Mouse (Mus musculus) hindbrain, embryonic 15.5 days (tissue): ENCODE measurements at regions not wholly inside any gene's neighbourhood (a gene's known extent, or its start where the extent isn't known, plus 50 kb on each side); places are given as distances from the start of the nearest gene placed in this dataset.

Experiments
- ATAC-seq: fragments of 200-750 bp; cut with Nextera tagmentation; 2 replicates; pipeline ENCODE4 v1.8.0; 2017; ENCODE audit warnings: low read depth, moderate number of reproducible peaks, moderate TSS enrichment; ENCODE audit not compliant: low FRiP score
- H3K27ac ChIP-seq: fragments of 300-500 bp; sonication (generic); replicated peaks from 2 replicates; pipeline ENCODE4 v1.5.1; 2015; ENCODE audit warnings: mild to moderate bottlenecking, inconsistent platforms
- H3K27me3 ChIP-seq: fragments of 300-500 bp; sonication (generic); 2 replicates; pipeline ENCODE4 v1.6.1; 2015; ENCODE audit warnings: control low read depth, inconsistent platforms
- H3K36me3 ChIP-seq: fragments of 300-500 bp; sonication (generic); 2 replicates; pipeline ENCODE4 v1.6.1; 2015; ENCODE audit warnings: control low read depth, inconsistent platforms
- H3K4me1 ChIP-seq: fragments of 300-500 bp; sonication (generic); replicated peaks from 2 replicates; pipeline ENCODE4 v1.6.1; 2015; ENCODE audit warnings: control low read depth, inconsistent platforms
- H3K4me2 ChIP-seq: fragments of 300-500 bp; sonication (generic); 2 replicates; pipeline ENCODE4 v1.6.1; 2015; ENCODE audit warnings: moderate library complexity, mild to moderate bottlenecking, inconsistent platforms
- H3K4me3 ChIP-seq: fragments of 300-500 bp; sonication (generic); 2 replicates; pipeline ENCODE4 v1.5.1; 2015; ENCODE audit warnings: mild to moderate bottlenecking, inconsistent platforms
- H3K9ac ChIP-seq: fragments of 300-500 bp; sonication (generic); 2 replicates; pipeline ENCODE4 v1.6.1; 2015; ENCODE audit warnings: inconsistent platforms
- H3K9me3 ChIP-seq: fragments of 300-500 bp; sonication (generic); 2 replicates; pipeline ENCODE4 v1.6.1; 2016; ENCODE audit warnings: control low read depth, inconsistent platforms
- WGBS: fragments of 180-500 bp; shearing (Covaris S2); methylation state at CpG from one replicate; pipeline ENCODE4 v1.1.7; 2015; 5-methylcytosine and 5-hydroxymethylcytosine counted together

GRCm38 (mm10) chr2:50853538-50854244 is 295.2 kb downstream of the Rnd3 start:
- Histone ChIP-seq H3K9ac (no peak overlapping the region), H3K4me3 (no peak overlapping the region), H3K4me1 (peaks cover 7% of the 10 kb centered on the region; the same call in 1 of the 2 replicates), H3K9me3 (no peaks in the 10 kb centered on the region), H3K4me2 (no peak overlapping the region), H3K27ac (no peak overlapping the region), H3K36me3 (no peaks in the 10 kb centered on the region), H3K27me3 (no peaks in the 10 kb centered on the region; the same call in 1 of the 2 replicates)
- WGBS, result 58% methylated on average over 8 of the region's 8 CpGs
- no peak for ATAC-seq

GRCm38 (mm10) chr2:50852413-50852919 is 296.4 kb downstream of the Rnd3 start:
- Histone ChIP-seq H3K27ac (no peak overlapping the region), H3K36me3 (no peaks in the 10 kb centered on the region), H3K4me1 (peaks cover 7% of the 10 kb centered on the region; the same call in 1 of the 2 replicates), H3K4me3 (no peak overlapping the region), H3K27me3 (no peaks in the 10 kb centered on the region; the same call in 1 of the 2 replicates), H3K4me2 (no peak overlapping the region), H3K9me3 (no peaks in the 10 kb centered on the region), H3K9ac (no peak overlapping the region)
- WGBS, result 66% methylated on average over 2 of the region's 2 CpGs
- ATAC-seq, result no peak

GRCm38 (mm10) chr2:50850071-50850470 is 298.8 kb downstream of the Rnd3 start:
- H3K36me3 ChIP-seq, result no peaks in the 10 kb centered on the region
- ATAC-seq, result no peak
- no peaks in the 10 kb centered on the region for H3K9me3 ChIP-seq
- H3K9ac ChIP-seq, result no peak overlapping the region
- WGBS, result 93% methylated on average over 3 of the region's 3 CpGs
- no peak overlapping the region for H3K27ac ChIP-seq
- peaks cover 7% of the 10 kb centered on the region; the same call in 1 of the 2 replicates for H3K4me1 ChIP-seq
- no peak overlapping the region for H3K4me3 ChIP-seq
- no peak overlapping the region for H3K4me2 ChIP-seq
- H3K27me3 ChIP-seq, result no peaks in the 10 kb centered on the region

GRCm38 (mm10) chr2:50841881-50842280 is 307.0 kb downstream of the Rnd3 start:
- no peak for ATAC-seq
- Histone ChIP-seq H3K4me1 (no peaks in the 10 kb centered on the region), H3K4me3 (no peak overlapping the region), H3K4me2 (no peak overlapping the region), H3K27ac (no peak overlapping the region), H3K36me3 (no peaks in the 10 kb centered on the region), H3K9ac (no peak overlapping the region), H3K9me3 (no peaks in the 10 kb centered on the region), H3K27me3 (no peaks in the 10 kb centered on the region)
- 84% methylated on average over 2 of the region's 2 CpGs for WGBS

- no peak for ATAC-seq
- H3K4me3 ChIP-seq, result no peak overlapping the region
- H3K9ac ChIP-seq, result no peak overlapping the region
- H3K27ac ChIP-seq, result no peak overlapping the region
- H3K27me3 ChIP-seq, result no peaks in the 10 kb centered on the region
- no peaks in the 10 kb centered on the region for H3K4me1 ChIP-seq
- no peaks in the 10 kb centered on the region for H3K9me3 ChIP-seq
- WGBS, result 79% methylated on average over 6 of the region's 6 CpGs
- H3K36me3 ChIP-seq, result no peaks in the 10 kb centered on the region
- no peak overlapping the region for H3K4me2 ChIP-seq
Observed at GRCm38 (mm10) chr2:50835511-50836320, 313.2 kb downstream of the Rnd3 start.

GRCm38 (mm10) chr2:50833791-50834190 is 315.1 kb downstream of the Rnd3 start:
- ATAC-seq, result no peak
- 95% methylated on average over 5 of the region's 5 CpGs for WGBS

GRCm38 (mm10) chr2:50832471-50832870 is 316.4 kb downstream of the Rnd3 start:
- no peak overlapping the region for H3K4me2 ChIP-seq
- no peaks in the 10 kb centered on the region for H3K36me3 ChIP-seq
- H3K4me3 ChIP-seq, result no peak overlapping the region
- no peak overlapping the region for H3K9ac ChIP-seq
- ATAC-seq, result no peak
- WGBS, result 49% methylated on average over 4 of the region's 4 CpGs
- H3K27me3 ChIP-seq, result no peaks in the 10 kb centered on the region
- H3K27ac ChIP-seq, result no peak overlapping the region
- no peaks in the 10 kb centered on the region for H3K9me3 ChIP-seq
- no peaks in the 10 kb centered on the region for H3K4me1 ChIP-seq

More at GRCm38 (mm10) chr2:50833791-50834190, 315.1 kb downstream of the Rnd3 start:
- Histone ChIP-seq H3K4me3 (no peak overlapping the region), H3K27me3 (no peaks in the 10 kb centered on the region), H3K4me2 (no peak overlapping the region), H3K4me1 (no peaks in the 10 kb centered on the region), H3K27ac (no peak overlapping the region), H3K36me3 (no peaks in the 10 kb centered on the region), H3K9ac (no peak overlapping the region), H3K9me3 (no peaks in the 10 kb centered on the region)

GRCm38 (mm10) chr2:50830056-50830720 is 318.7 kb downstream of the Rnd3 start:
- Histone ChIP-seq H3K9ac (no peak overlapping the region), H3K36me3 (no peaks in the 10 kb centered on the region), H3K9me3 (no peaks in the 10 kb centered on the region), H3K4me2 (no peak overlapping the region), H3K4me1 (no peaks in the 10 kb centered on the region), H3K27me3 (no peaks in the 10 kb centered on the region), H3K27ac (no peak overlapping the region), H3K4me3 (no peak overlapping the region)
- ATAC-seq, result no peak
- 69% methylated on average over 5 of the region's 5 CpGs for WGBS

GRCm38 (mm10) chr2:50827097-50827496 is 321.8 kb downstream of the Rnd3 start:
- Histone ChIP-seq H3K4me3 (no peak overlapping the region), H3K27ac (no peak overlapping the region), H3K4me2 (no peak overlapping the region), H3K27me3 (no peaks in the 10 kb centered on the region), H3K9ac (no peak overlapping the region), H3K4me1 (no peaks in the 10 kb centered on the region), H3K36me3 (no peaks in the 10 kb centered on the region), H3K9me3 (no peaks in the 10 kb centered on the region)
- 84% methylated on average over 5 of the region's 5 CpGs for WGBS
- no peak for ATAC-seq

GRCm38 (mm10) chr2:50826537-50826936 is 322.4 kb downstream of the Rnd3 start:
- Histone ChIP-seq H3K4me3 (no peak overlapping the region), H3K4me2 (no peak overlapping the region), H3K27ac (no peak overlapping the region), H3K36me3 (no peaks in the 10 kb centered on the region), H3K9ac (no peak overlapping the region), H3K4me1 (no peaks in the 10 kb centered on the region), H3K27me3 (no peaks in the 10 kb centered on the region), H3K9me3 (no peaks in the 10 kb centered on the region)
- 91% methylated on average over 3 of the region's 3 CpGs for WGBS
- ATAC-seq, result no peak

GRCm38 (mm10) chr2:50825626-50826025 is 323.3 kb downstream of the Rnd3 start:
- WGBS, result 93% methylated on average over 5 of the region's 5 CpGs
- Histone ChIP-seq H3K27me3 (no peaks in the 10 kb centered on the region), H3K4me2 (no peak overlapping the region), H3K9ac (no peak overlapping the region), H3K4me3 (no peak overlapping the region), H3K4me1 (no peaks in the 10 kb centered on the region), H3K36me3 (no peaks in the 10 kb centered on the region), H3K9me3 (no peaks in the 10 kb centered on the region), H3K27ac (no peak overlapping the region)
- ATAC-seq, result no peak

- no peak overlapping the region for H3K4me2 ChIP-seq
- no peak overlapping the region for H3K27ac ChIP-seq
- H3K36me3 ChIP-seq, result no peaks in the 10 kb centered on the region
- ATAC-seq, result no peak
- H3K27me3 ChIP-seq, result no peaks in the 10 kb centered on the region
- no peak overlapping the region for H3K9ac ChIP-seq
- no peaks in the 10 kb centered on the region for H3K9me3 ChIP-seq
- WGBS, result 83% methylated on average over 3 of the region's 3 CpGs
- H3K4me3 ChIP-seq, result no peak overlapping the region
- H3K4me1 ChIP-seq, result no peaks in the 10 kb centered on the region
Observed at GRCm38 (mm10) chr2:50824782-50825181, 324.1 kb downstream of the Rnd3 start.
